Mouse (Mus musculus): ENCODE measurements around the gene Auts2.

DNA sequence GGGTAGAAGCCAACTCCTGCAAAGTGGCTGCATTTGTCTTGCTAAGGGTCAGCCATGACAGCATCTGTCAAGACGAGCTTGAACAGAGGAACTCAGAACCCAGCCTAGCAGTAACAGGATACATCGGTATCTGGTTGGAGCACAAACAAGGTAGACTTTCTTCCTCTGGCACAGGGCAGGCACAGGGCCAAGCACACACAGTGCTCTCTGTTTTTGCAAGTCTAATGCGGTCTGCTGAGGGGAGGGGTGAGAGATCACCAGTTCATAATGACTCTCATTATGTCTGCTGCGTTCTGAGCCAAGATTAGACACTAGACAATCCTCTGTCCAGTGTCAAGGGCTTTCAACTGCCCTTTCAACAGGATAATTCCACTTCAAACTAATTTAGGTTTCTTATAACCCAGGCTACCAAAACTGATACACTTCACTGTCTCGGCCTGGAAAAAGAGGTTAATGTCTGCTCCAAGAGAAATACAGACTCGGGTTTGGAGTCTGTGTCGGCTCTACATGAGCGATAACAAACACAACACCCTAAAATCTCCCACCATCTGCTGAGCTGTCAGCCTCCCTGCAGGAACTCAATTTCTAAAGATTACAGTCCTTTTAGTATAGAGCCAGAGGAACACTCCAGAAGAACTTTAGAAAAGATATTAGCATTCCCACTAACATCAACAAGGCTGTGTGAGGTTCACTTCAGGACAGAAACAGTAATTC lies 313.3 kb downstream of the Auts2 start:
- TF ChIP-seq CTCF (IDR thresholded peaks at IDR 0.05; ENCODE audit: extremely low read depth, insufficient read length, insufficient replicate concordance, low read depth, low read length) (no peak), POLR2A (IDR thresholded peaks at IDR 0.05; ENCODE audit: low read depth, low read length) (no peak)

Measured in small intestine, adult 2 months (tissue).